Mouse (Mus musculus) E14TG2a.4 (cell line): Measurements from ENCODE around the gene Sp9.

Experiments
- CTCF ChIP-seq: conservative IDR thresholded peaks from 2 replicates; pipeline ENCODE4 v1.5.1; 2014; ENCODE audit warnings: low read length
- NANOG ChIP-seq: IDR thresholded peaks from 2 replicates; pipeline ENCODE4 v1.6.1; 2014; ENCODE audit warnings: borderline replicate concordance, low read length, mixed read lengths
- POU5F1 ChIP-seq: IDR thresholded peaks from 2 replicates; pipeline ENCODE4 v1.6.1; 2014; ENCODE audit warnings: low read length, borderline replicate concordance

DNA sequence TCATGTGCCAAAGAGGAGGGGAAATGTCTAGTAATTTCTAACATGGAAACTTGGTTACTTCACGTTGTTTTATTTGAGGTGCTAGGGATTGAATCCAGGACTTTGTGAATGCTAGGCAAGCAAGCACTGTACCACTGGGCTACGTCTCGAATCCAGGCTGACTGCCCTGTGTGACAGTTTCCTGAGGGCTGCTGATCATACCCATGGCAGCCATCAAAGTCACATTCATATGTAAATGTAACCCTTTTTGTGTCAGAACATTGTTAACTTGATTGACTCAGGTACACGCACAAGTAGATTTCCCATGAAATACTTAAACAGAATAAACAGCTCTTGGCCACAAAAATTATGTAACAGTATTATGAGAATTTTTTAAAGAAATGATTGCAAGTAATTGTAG lies 23.0 kb upstream of the Sp9 start:
- no peak for TF ChIP-seq CTCF
- peak; percentile 92 for TF ChIP-seq NANOG
- TF ChIP-seq POU5F1 = no peak
